Mouse (Mus musculus): Measurements from ENCODE around the gene Gsg1l.

Gene Gsg1l

GRCm38 (mm10) chr7:125845611-125846010, 236.6 kb downstream of the Gsg1l start:
- no peak for DNase-seq

GRCm38 (mm10) chr7:125838078-125838742, 244.0 kb downstream of the Gsg1l start:
- DNase-seq: no peak

- no peak for DNase-seq
These were observed 248.7 kb downstream of the Gsg1l start for GRCm38 (mm10) chr7:125833471-125833870.

DNA sequence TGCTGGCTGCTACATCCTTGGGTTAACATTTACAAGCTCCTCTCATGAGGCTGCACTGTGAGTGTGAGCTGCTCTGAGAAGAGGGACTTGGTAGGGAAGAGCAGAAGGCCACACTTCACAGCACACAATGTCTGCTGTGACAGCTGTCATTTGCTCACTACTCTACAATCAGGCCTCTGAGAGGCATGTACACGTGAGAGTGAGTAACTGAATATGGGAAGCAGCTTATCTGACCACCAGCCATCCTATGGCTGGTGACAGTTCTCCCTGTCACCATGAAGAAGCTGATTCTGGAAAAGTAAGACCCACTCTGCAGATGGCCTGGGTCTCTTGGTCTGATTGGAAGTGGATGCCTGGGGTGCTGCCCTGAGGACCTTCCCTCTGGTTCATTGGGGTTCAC, 249.4 kb downstream of the Gsg1l start:
- no peak for DNase-seq

DNA sequence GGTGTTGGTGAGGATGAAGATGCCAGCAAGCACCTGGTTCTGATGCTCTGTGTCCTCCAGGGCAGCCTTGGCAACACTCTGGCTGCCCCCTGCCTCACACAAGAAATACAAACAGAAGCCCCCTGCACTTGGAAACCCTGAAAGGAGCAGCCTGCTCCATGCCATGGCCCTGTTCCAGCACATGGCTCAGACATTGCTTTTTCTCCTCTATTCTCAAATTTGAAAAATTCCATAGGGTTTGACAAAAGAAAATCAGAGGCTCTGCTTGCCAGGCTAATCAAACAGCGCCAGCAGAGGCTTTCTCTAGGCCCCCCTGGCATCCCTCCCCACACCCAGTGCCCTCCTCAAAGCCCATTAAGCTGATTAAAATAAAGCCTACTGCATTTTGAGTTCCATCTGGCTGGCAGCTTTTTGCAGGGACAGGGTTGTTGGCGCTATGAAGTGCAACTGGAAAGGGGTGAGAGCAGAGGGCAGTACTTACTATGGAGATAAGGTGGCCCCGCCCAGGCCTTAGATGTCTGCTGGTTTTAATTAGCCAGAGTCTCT, 253.0 kb downstream of the Gsg1l start:
- no peak for DNase-seq

DNA sequence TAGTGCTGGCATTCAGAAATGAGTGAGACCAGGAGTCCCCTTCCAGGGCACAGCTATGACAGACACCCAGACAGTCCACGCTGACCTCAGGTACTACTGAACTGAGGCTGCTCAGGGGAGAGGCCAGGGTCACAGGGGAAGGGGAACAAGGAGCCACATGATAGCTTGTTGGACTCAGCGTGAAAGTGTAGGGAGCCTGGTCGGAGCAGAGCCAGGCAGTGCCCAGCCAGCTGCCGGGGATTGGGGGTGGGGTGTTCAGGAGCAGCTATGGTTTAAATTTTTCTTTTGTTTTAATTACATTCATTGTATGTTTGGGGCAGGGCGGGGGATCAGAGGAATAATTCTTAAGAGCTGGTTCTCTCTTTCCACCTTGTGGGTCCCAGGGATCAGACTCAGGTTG, 253.7 kb downstream of the Gsg1l start:
- no peak for DNase-seq
